Mouse (Mus musculus) kidney, embryonic 14.5 days (tissue): ENCODE measurements around the gene Sftpa1. TPM values are rescaled to one million over a fixed set of nuclear protein-coding genes. Genes with fewer than 3 reads are reported as not detected.

Experiments
- ATAC-seq: fragments of 200-750 bp; cut with Nextera tagmentation; 2 replicates; pipeline ENCODE4 v1.8.0; 2017; ENCODE audit warnings: moderate number of reproducible peaks, mild to moderate bottlenecking, moderate TSS enrichment, moderate library complexity; ENCODE audit not compliant: low FRiP score, low TSS enrichment
- H3K27ac ChIP-seq: fragments of 300-500 bp; sonication (generic); 2 replicates; pipeline ENCODE4 v1.5.1; 2014; ENCODE audit warnings: low read depth, mild to moderate bottlenecking, low read length, moderate library complexity, mixed read lengths
- H3K27me3 ChIP-seq: fragments of 300-500 bp; sonication (generic); 2 replicates; pipeline ENCODE4 v1.6.1; 2014; ENCODE audit warnings: mild to moderate bottlenecking, low read length; ENCODE audit not compliant: control insufficient read depth, insufficient read depth
- H3K36me3 ChIP-seq: fragments of 300-500 bp; sonication (generic); 2 replicates; pipeline ENCODE4 v1.6.1; 2014; ENCODE audit warnings: low read length, mixed read lengths; ENCODE audit not compliant: control insufficient read depth, insufficient read depth
- H3K4me1 ChIP-seq: fragments of 300-500 bp; sonication (generic); 2 replicates; pipeline ENCODE4 v1.6.1; 2014; ENCODE audit warnings: low read length, mixed read lengths; ENCODE audit not compliant: control insufficient read depth, insufficient read depth
- H3K4me2 ChIP-seq: fragments of 300-500 bp; sonication (generic); replicated peaks from 2 replicates; pipeline ENCODE4 v1.6.1; 2014; ENCODE audit warnings: low read depth, mild to moderate bottlenecking, low read length
- H3K4me3 ChIP-seq: fragments of 300-500 bp; sonication (generic); 2 replicates; pipeline ENCODE4 v1.5.1; 2014; ENCODE audit warnings: mild to moderate bottlenecking, low read length
- H3K9ac ChIP-seq: fragments of 300-500 bp; sonication (generic); 2 replicates; pipeline ENCODE4 v1.6.1; 2014; ENCODE audit warnings: low read depth, mild to moderate bottlenecking, low read length, moderate library complexity
- H3K9me3 ChIP-seq: fragments of 300-500 bp; sonication (generic); 2 replicates; pipeline ENCODE4 v1.6.1; 2016; ENCODE audit warnings: low read length; ENCODE audit not compliant: control insufficient read depth
- WGBS: fragments of 180-500 bp; shearing (Covaris S2); extraction: QIAGEN DNeasy Blood & Tissue Kit; methylation state at CpG from one replicate; pipeline ENCODE4 v1.1.7; 2014; 5-methylcytosine and 5-hydroxymethylcytosine counted together
- polyA plus RNA-seq: library from polyadenylated mRNA; unstranded; fragments of >200 nt; fragmentation: Nextera tagmentation; extraction: Ambion mirVana; gene quantifications from 2 replicates; pipeline ENCODE4 v1.2.1, GENCODE M21; 2014

Sftpa1 gene
- polyA plus RNA-seq = not detected in 2 replicates

GRCm38 (mm10) chr14:41131540-41131939 is at the start of gene Sftpa1:
Gene Sftpa1, plus strand, starts transcription at chr14:41131782.
- ATAC-seq = no peak
- H3K9ac ChIP-seq = no peak within 1 kb of the TSS
- no peaks in the 10 kb centered on the region for H3K27me3 ChIP-seq
- H3K27ac ChIP-seq = no peak within 1 kb of the TSS
- H3K4me3 ChIP-seq = no peak within 1 kb of the TSS
- 84% methylated on average over 7 of the region's 7 CpGs for WGBS
- H3K9me3 ChIP-seq = no peaks in the 10 kb centered on the region
- no peaks in the 10 kb centered on the region for H3K4me1 ChIP-seq
- H3K4me2 ChIP-seq = no peak within 1 kb of the TSS
- no peaks in the 10 kb centered on the region for H3K36me3 ChIP-seq

GRCm38 (mm10) chr14:41082408-41082807 is 49.2 kb upstream of the Sftpa1 start:
- H3K4me3 ChIP-seq = no peak overlapping the region
- H3K4me2 ChIP-seq = no peak overlapping the region
- no peaks in the 10 kb centered on the region for H3K4me1 ChIP-seq
- H3K36me3 ChIP-seq = no peaks in the 10 kb centered on the region
- H3K27ac ChIP-seq = no peak overlapping the region
- no peaks in the 10 kb centered on the region for H3K27me3 ChIP-seq
- no peak overlapping the region for H3K9ac ChIP-seq
- H3K9me3 ChIP-seq = no peaks in the 10 kb centered on the region
- ATAC-seq = no peak
- 91% methylated on average over 2 of the region's 2 CpGs for WGBS

GRCm38 (mm10) chr14:41087509-41087908 is 44.1 kb upstream of the Sftpa1 start:
- Histone ChIP-seq H3K4me2 (no peak overlapping the region), H3K9me3 (no peaks in the 10 kb centered on the region), H3K27ac (no peak overlapping the region), H3K27me3 (no peaks in the 10 kb centered on the region), H3K4me3 (no peak overlapping the region), H3K9ac (no peak overlapping the region), H3K36me3 (no peaks in the 10 kb centered on the region), H3K4me1 (no peaks in the 10 kb centered on the region)
- 83% methylated on average over 1 of the region's 1 CpGs for WGBS
- no peak for ATAC-seq

- Histone ChIP-seq H3K4me1 (no peaks in the 10 kb centered on the region), H3K9ac (no peak overlapping the region), H3K4me2 (no peak overlapping the region), H3K4me3 (no peak overlapping the region), H3K27ac (no peak overlapping the region), H3K36me3 (no peaks in the 10 kb centered on the region), H3K27me3 (no peaks in the 10 kb centered on the region), H3K9me3 (no peaks in the 10 kb centered on the region)
- no peak for ATAC-seq
- WGBS = 53% methylated on average over 8 of the region's 8 CpGs
Observed at GRCm38 (mm10) chr14:41090777-41091176, 40.8 kb upstream of the Sftpa1 start.

GRCm38 (mm10) chr14:41094114-41094513 is 37.5 kb upstream of the Sftpa1 start:
- ATAC-seq = no peak
- Histone ChIP-seq H3K9me3 (no peaks in the 10 kb centered on the region), H3K36me3 (no peaks in the 10 kb centered on the region), H3K4me2 (no peak overlapping the region), H3K4me3 (no peak overlapping the region), H3K27me3 (no peaks in the 10 kb centered on the region), H3K4me1 (no peaks in the 10 kb centered on the region), H3K27ac (no peak overlapping the region), H3K9ac (no peak overlapping the region)
- 67% methylated on average over 1 of the region's 1 CpGs for WGBS

GRCm38 (mm10) chr14:41096296-41096860 is 35.2 kb upstream of the Sftpa1 start:
- H3K36me3 ChIP-seq = no peaks in the 10 kb centered on the region
- WGBS = 90% methylated on average over 3 of the region's 3 CpGs

GRCm38 (mm10) chr14:41098726-41099125 is 32.9 kb upstream of the Sftpa1 start:
- Histone ChIP-seq H3K4me1 (no peaks in the 10 kb centered on the region), H3K4me3 (no peak overlapping the region), H3K9me3 (no peaks in the 10 kb centered on the region), H3K4me2 (no peak overlapping the region), H3K9ac (no peak overlapping the region), H3K27me3 (no peaks in the 10 kb centered on the region), H3K27ac (no peak overlapping the region), H3K36me3 (no peaks in the 10 kb centered on the region)
- no peak for ATAC-seq
- 89% methylated on average over 1 of the region's 1 CpGs for WGBS

More at GRCm38 (mm10) chr14:41096296-41096860, 35.2 kb upstream of the Sftpa1 start:
- H3K27me3 ChIP-seq = no peaks in the 10 kb centered on the region
- H3K9ac ChIP-seq = no peak overlapping the region
- no peaks in the 10 kb centered on the region for H3K4me1 ChIP-seq
- H3K9me3 ChIP-seq = no peaks in the 10 kb centered on the region
- H3K27ac ChIP-seq = no peak overlapping the region
- H3K4me2 ChIP-seq = no peak overlapping the region
- no peak for ATAC-seq
- H3K4me3 ChIP-seq = no peak overlapping the region

GRCm38 (mm10) chr14:41100712-41101111 is 30.9 kb upstream of the Sftpa1 start:
- Histone ChIP-seq H3K27me3 (no peaks in the 10 kb centered on the region), H3K4me3 (no peak overlapping the region), H3K9me3 (no peaks in the 10 kb centered on the region), H3K27ac (no peak overlapping the region), H3K36me3 (no peaks in the 10 kb centered on the region), H3K4me1 (no peaks in the 10 kb centered on the region), H3K4me2 (no peak overlapping the region), H3K9ac (no peak overlapping the region)
- ATAC-seq = no peak
- WGBS = 85% methylated on average over 3 of the region's 3 CpGs

GRCm38 (mm10) chr14:41101242-41101641 is 30.3 kb upstream of the Sftpa1 start:
- no peaks in the 10 kb centered on the region for H3K36me3 ChIP-seq
- H3K9ac ChIP-seq = no peak overlapping the region
- ATAC-seq = no peak
- no peaks in the 10 kb centered on the region for H3K4me1 ChIP-seq
- H3K9me3 ChIP-seq = no peaks in the 10 kb centered on the region
- no peak overlapping the region for H3K4me3 ChIP-seq
- no peak overlapping the region for H3K4me2 ChIP-seq
- no peaks in the 10 kb centered on the region for H3K27me3 ChIP-seq
- no peak overlapping the region for H3K27ac ChIP-seq
- WGBS = 87% methylated on average over 5 of the region's 5 CpGs
